Mouse (Mus musculus) thymus, postnatal 25 days (tissue): Measurements from ENCODE around the gene Prl8a1.

Source experiments
- DNase-seq: peaks from one replicate; pipeline ENCODE4 v3.0.0; 2022

The Prl8a1 gene

GRCm38 (mm10) chr13:27582071-27582470, at the start of gene Prl8a1:
Gene Prl8a1, minus strand, starts transcription at chr13:27582171.
- no peak for DNase-seq

- no peak for DNase-seq
Measured at GRCm38 (mm10) chr13:27610482-27610881, 28.5 kb upstream of the Prl8a1 start, which contains the start of gene Prl7b1. Gene Prl7b1, minus strand, starts transcription at chr13:27610582.

- no peak for DNase-seq
Measured at GRCm38 (mm10) chr13:27564506-27564905, 17.5 kb downstream of the Prl8a1 start, which contains the start of gene Prl8a9. Gene Prl8a9, minus strand, starts transcription at chr13:27564606.

- DNase-seq, result no peak
Measured at GRCm38 (mm10) chr13:27553336-27553735, 28.6 kb downstream of the Prl8a1 start.
